Mouse (Mus musculus) lung, adult 2 months (tissue): ENCODE results near the gene Zfp12. TPM values are rescaled to one million over a fixed set of nuclear protein-coding genes. Genes with fewer than 3 reads are reported as not detected.
"Not testable (repeated sequence)": the region's sequence is repeated elsewhere in the genome, so short reads cannot be mapped to it uniquely, and the experiment has no call there.

ENCODE experiments used
- DNase-seq: peaks from one replicate; pipeline ENCODE4 v3.0.0; 2022
- H3K4me1 ChIP-seq: fragments of 200-500 bp; 2 replicates; pipeline ENCODE4 v1.6.1; 2011; ENCODE audit warnings: low read length; ENCODE audit not compliant: control insufficient read depth, insufficient read depth
- H3K4me3 ChIP-seq: fragments of 200-500 bp; replicated peaks from 2 replicates; pipeline ENCODE3; 2011; ENCODE audit warnings: low read depth, mild to moderate bottlenecking, control low read depth, low read length; ENCODE audit errors: extremely low read depth
- CTCF ChIP-seq: fragments of 200-500 bp; IDR thresholded peaks from 2 replicates; pipeline ENCODE4 v1.5.1; 2011; ENCODE audit warnings: mild to moderate bottlenecking, low read length, control low read depth; ENCODE audit not compliant: insufficient read depth
- POLR2A ChIP-seq: fragments of 200-500 bp; IDR thresholded peaks from 2 replicates; pipeline ENCODE4 v1.6.1; 2011; ENCODE audit warnings: low read depth, mild to moderate bottlenecking, control low read depth, low read length, borderline replicate concordance; ENCODE audit errors: extremely low read depth
- WGBS: fragments of 180-500 bp; shearing (Covaris S2); methylation state at CpG from one replicate; pipeline ENCODE4 v1.1.7; 2018; 5-methylcytosine and 5-hydroxymethylcytosine counted together
- polyA plus RNA-seq: library from polyadenylated mRNA; depleted of rRNA; stranded (reverse); fragments of >200 nt; gene quantifications from 2 replicates; pipeline ENCODE4 v1.2.3, GENCODE M21; 2012; rRNA removed

The Zfp12 gene
- polyA plus RNA-seq, result 12.0 and 12.2 TPM in 2 replicates

- H3K4me1 ChIP-seq, result peaks cover 6% of the 10 kb centered on the region; the same call in 1 of the 2 replicates
- WGBS, result under 1% methylated on average over 58 of the region's 58 CpGs
- TF ChIP-seq CTCF (peak; percentile 42; the same call in 1 of the 2 replicates), POLR2A (peak; percentile 88)
- peak within 1 kb of the TSS; percentile 68 for H3K4me3 ChIP-seq
- peak; percentile 90 for DNase-seq
These were observed at the start of gene Zfp12 for GRCm38 (mm10) chr5:143235028-143235693. Zfp12 (plus strand) TSS chr5:143235163.

- not testable (repeated sequence) for H3K4me3 ChIP-seq, H3K4me1 ChIP-seq, DNase-seq
- 75% methylated on average over 1 of the region's 1 CpGs for WGBS
These were observed 46.9 kb upstream of the Zfp12 start for GRCm38 (mm10) chr5:143188014-143188413.

- no peak for TF ChIP-seq CTCF
- no peak for TF ChIP-seq POLR2A
- Histone ChIP-seq H3K4me1 (no peaks in the 10 kb centered on the region), H3K4me3 (no peak overlapping the region)
- no peak for DNase-seq
- WGBS, result 84% methylated on average over 8 of the region's 8 CpGs
These were observed 42.2 kb upstream of the Zfp12 start for GRCm38 (mm10) chr5:143192806-143193205.

- not testable (repeated sequence) for H3K4me1 ChIP-seq, H3K4me3 ChIP-seq, DNase-seq
- WGBS, result 48% methylated on average over 8 of the region's 8 CpGs
These were observed 40.2 kb upstream of the Zfp12 start for GRCm38 (mm10) chr5:143194747-143195146.

GRCm38 (mm10) chr5:143195166-143195565 lies 39.8 kb upstream of the Zfp12 start:
- TF ChIP-seq POLR2A (no peak), CTCF (no peak)
- WGBS, result 69% methylated on average over 2 of the region's 2 CpGs
- Histone ChIP-seq H3K4me3 (no peak overlapping the region), H3K4me1 (no peaks in the 10 kb centered on the region)
- no peak for DNase-seq

- no peak for DNase-seq
- TF ChIP-seq POLR2A, result no peak
- TF ChIP-seq CTCF, result no peak
- Histone ChIP-seq H3K4me3 (no peak overlapping the region), H3K4me1 (no peaks in the 10 kb centered on the region)
- WGBS, result 78% methylated on average over 4 of the region's 4 CpGs
These were observed 38.5 kb upstream of the Zfp12 start for GRCm38 (mm10) chr5:143196506-143196905.

GRCm38 (mm10) chr5:143205015-143205414 lies 29.9 kb upstream of the Zfp12 start:
- peak; percentile 24; the same call in 1 of the 2 replicates for TF ChIP-seq CTCF
- no peak for TF ChIP-seq POLR2A
- WGBS, result 63% methylated on average over 3 of the region's 3 CpGs
- no peak overlapping the region for H3K4me3 ChIP-seq

GRCm38 (mm10) chr5:143213832-143214231 lies 21.1 kb upstream of the Zfp12 start:
- no peak for DNase-seq
- Histone ChIP-seq H3K4me1 (no peaks in the 10 kb centered on the region), H3K4me3 (no peak overlapping the region)
- 79% methylated on average over 2 of the region's 2 CpGs for WGBS
- TF ChIP-seq POLR2A (no peak), CTCF (no peak)

More at GRCm38 (mm10) chr5:143205015-143205414, 29.9 kb upstream of the Zfp12 start:
- no peaks in the 10 kb centered on the region for H3K4me1 ChIP-seq
- DNase-seq, result no peak

GRCm38 (mm10) chr5:143220996-143221395 lies 14.0 kb upstream of the Zfp12 start:
- DNase-seq, result no peak
- Histone ChIP-seq H3K4me1 (no peaks in the 10 kb centered on the region), H3K4me3 (no peak overlapping the region)
- WGBS, result 75% methylated on average over 5 of the region's 5 CpGs
- TF ChIP-seq POLR2A, result no peak
- TF ChIP-seq CTCF, result no peak

- Histone ChIP-seq H3K4me1 (no peaks in the 10 kb centered on the region), H3K4me3 (no peak overlapping the region)
- WGBS, result 59% methylated on average over 1 of the region's 1 CpGs
- TF ChIP-seq CTCF, result no peak
- no peak for TF ChIP-seq POLR2A
- no peak for DNase-seq
These were observed 12.7 kb upstream of the Zfp12 start for GRCm38 (mm10) chr5:143222287-143222686.

GRCm38 (mm10) chr5:143226790-143227189 lies 8.2 kb upstream of the Zfp12 start, which contains the start of gene Spdye4a:
Spdye4a (minus strand) TSS chr5:143226890.
- no peak for DNase-seq
- H3K4me1 ChIP-seq, result no peaks in the 10 kb centered on the region
- H3K4me3 ChIP-seq, result no peak within 1 kb of the TSS
- TF ChIP-seq CTCF (no peak), POLR2A (no peak)
- 89% methylated on average over 3 of the region's 3 CpGs for WGBS
